Mouse (Mus musculus): ENCODE data around the gene Gm281.

GRCm38 (mm10) chr14:13917630-13918029 lies 3.4 kb upstream of the Gm281 start:
- TF ChIP-seq POLR2A (IDR thresholded peaks at IDR 0.05; ENCODE audit: insufficient read depth, low read depth, low read length) (no peak), CTCF (IDR thresholded peaks at IDR 0.05) (peak; percentile 79), EP300 (IDR thresholded peaks at IDR 0.05; ENCODE audit: insufficient read depth, low read depth, low read length) (no peak)

All from heart, adult 2 months (tissue).